Mouse (Mus musculus): ENCODE data around the gene Cenpb.
"Not testable (repeated sequence)": the region's sequence is repeated elsewhere in the genome, so short reads cannot be mapped to it uniquely, and the experiment has no call there.

The Cenpb gene

GRCm38 (mm10) chr2:131179990-131180587 is at the start of gene Cenpb:
Gene Cenpb, minus strand, starts transcription at chr2:131180067.
- DNase-seq (ENCODE audit: low read depth, low spot score): peak; percentile 67

GRCm38 (mm10) chr2:131227243-131227642 is 47.4 kb upstream of the Cenpb start:
- DNase-seq (ENCODE audit: low read depth, low spot score): no peak

DNA sequence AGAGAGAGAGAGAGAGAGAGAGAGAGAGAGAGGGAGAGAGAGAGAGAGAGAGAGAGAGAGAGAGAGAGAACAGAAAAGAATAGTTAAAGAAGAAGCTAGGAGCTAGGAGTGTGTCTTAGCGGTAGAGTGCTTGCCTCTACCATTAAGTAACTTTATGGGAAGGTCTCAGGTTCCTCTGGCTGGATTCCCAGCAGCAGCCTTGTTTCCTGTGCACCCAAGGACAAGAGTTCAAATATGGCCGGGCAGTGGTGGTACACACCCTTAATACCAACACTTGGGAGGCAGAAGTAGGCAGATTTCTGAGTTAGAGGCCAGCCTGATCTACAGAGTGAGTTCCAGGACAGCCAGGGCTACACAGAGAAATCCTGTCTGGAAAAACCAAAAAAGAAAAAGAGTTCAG is 46.8 kb upstream of the Cenpb start:
- not testable (repeated sequence) for DNase-seq (ENCODE audit: low read depth, low spot score)

DNA sequence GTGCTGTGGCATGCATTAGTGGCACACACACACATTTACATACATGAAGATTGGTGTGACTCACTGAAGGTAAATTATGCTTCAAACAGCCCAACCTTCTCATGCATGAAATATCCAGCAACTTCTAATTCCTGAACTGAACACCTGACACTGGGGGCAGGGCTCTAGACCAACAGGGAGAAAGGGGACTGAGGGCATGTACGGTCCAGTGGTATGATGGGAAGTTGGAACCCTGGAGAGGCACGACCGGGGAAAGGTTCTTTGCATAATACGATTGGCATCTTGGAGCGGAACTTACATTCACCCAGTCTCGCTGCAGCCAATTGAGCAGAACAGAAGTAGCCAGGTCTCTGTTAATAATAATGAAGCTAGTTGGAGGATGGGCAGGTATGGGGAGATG is 45.3 kb upstream of the Cenpb start:
- no peak for DNase-seq (ENCODE audit: low read depth, low spot score)

DNA sequence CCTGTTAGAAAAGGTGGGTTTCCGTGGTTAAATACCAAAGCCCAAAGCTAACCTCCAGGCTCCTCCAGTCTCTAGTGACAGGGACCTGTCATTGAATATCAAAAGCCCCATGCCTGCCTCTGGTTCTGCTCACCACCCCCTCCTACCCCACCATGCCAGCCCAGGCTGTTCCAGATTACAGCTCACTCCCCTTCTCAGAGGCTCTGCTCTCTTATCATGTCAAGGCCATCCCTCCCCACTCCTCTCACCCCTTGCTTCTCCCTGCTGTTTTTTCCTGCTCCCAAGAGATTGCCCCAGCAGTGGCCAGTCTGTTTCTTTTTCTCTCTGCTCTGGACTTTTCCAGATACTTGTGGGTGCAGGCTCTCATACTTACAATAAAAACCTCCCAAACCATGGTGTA is 43.7 kb upstream of the Cenpb start:
- DNase-seq (ENCODE audit: low read depth, low spot score): no peak

- DNase-seq (ENCODE audit: low read depth, low spot score): no peak
Observed at GRCm38 (mm10) chr2:131222562-131222961, 42.7 kb upstream of the Cenpb start.

- no peak for DNase-seq (ENCODE audit: low read depth, low spot score)
Observed at GRCm38 (mm10) chr2:131221853-131222515, 42.1 kb upstream of the Cenpb start.

- no peak for DNase-seq (ENCODE audit: low read depth, low spot score)
Observed at GRCm38 (mm10) chr2:131220030-131220429, 40.2 kb upstream of the Cenpb start.

DNA sequence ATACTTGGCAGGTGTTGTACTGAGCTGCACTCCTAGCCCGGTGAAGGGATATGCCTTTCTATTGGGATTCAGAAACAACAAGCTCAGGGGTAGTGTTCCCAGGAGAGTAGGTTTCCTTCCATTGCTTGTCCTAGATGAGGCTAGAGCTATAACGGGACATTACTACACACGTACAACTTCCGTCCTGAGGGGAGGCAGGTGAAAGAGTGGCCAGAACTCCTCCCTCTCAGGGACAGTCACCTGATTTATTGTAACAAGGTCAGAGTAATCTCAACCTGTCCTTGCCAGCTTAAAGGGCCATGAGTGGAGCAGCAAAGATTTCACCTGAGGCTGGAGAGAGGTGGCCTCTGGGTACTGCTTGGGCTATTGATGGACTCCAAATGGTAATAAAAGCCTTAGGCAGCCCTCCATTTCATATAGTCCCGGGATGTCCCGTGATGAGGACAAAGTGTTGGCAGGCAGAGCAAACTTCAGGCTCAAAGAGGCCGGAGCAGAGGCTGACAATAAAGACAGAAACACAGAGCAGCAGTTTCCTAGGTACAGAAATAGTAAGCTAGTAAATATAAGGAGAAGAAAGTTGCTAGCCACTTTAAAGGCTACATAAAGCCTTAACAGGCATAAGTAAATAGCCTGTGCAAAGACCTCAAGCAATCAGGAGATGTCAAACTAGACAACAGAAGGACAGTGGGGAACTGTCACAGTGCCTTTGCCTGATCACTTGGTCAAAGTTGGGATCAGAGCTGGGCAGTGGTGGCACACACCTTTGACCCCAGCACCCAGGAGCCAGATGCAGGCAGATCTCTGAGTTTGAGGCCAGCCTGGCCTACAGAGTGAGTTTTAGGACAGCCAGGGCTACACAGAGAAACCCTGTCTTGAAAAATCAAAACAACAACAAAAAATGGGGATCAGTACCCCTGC is 36.3 kb upstream of the Cenpb start:
- DNase-seq (ENCODE audit: low read depth, low spot score): no peak

- DNase-seq (ENCODE audit: low read depth, low spot score): no peak
Observed at GRCm38 (mm10) chr2:131213773-131214172, 33.9 kb upstream of the Cenpb start.

GRCm38 (mm10) chr2:131211026-131211615 is 31.3 kb upstream of the Cenpb start:
- no peak for DNase-seq (ENCODE audit: low read depth, low spot score)

DNA sequence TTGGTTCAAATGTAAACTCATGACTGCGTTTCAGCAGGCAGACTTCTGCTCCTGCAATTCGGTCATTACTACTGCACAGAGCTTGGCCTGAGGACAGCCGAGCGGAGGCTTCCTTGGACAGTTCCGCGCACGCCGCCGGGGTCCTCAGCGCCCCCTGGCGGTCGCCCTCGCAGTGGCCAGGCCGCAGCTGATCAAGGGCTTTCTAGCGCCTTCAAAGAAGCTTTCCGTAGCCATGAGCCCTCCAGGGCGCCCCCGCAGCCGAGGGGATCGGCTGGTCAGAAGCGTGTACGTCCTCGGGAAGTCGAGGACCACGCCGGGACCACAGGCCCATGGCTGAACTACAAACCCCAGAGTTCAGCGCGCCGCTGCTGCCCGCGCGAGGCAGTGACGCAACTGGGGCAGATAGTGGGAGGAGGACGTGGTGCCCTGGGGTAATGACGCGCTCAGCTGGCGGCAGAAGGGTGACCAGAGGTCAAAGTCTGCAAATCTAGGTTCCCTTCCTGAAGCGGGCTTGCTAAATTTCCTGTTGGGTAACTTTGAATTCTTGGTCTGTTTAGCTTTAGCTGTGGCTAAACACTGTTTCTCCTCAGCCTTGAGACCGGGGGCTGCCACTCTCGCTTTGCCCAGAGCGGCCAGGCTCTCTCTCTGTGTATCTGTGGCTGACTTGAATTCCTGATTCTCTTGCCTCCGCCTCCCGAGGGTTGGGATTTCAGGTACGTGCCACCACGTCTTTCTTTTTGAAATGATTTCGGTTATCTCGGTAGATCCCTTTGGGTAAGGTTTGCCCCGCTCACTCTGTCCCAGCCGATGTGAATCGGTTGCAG is 30.3 kb upstream of the Cenpb start:
- DNase-seq (ENCODE audit: low read depth, low spot score): peak; percentile 73

DNA sequence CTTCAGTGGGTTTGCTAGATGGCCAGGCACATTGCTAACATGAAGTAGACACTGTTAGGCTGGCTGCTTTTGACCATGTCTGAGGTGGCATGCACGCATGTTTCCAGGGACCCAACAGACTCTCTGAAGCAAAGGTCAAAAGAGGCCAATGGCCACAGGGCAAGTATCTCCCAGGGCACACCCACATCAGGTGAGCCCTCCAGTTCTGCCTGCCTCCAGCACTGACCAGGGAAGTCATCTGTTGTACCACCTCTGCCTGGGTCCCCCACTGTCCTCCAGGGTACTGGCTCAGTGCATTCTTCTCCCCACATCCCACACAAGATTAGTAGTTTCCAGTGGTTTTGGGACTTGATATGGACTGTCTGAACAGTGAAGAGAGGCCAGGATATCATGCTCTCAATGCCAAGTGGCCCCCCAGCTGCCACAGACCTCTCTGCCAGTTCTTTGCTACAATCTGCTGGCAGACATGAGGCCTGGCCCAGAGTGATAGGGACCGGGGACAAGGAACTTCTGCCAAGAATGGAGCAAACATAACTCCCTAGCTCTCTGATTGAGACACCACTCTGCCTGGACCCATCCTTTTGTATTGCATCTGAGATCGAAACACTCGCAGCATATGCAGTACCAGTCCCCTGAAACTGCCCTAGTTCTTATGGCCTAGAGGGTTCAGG is 29.4 kb upstream of the Cenpb start:
- DNase-seq (ENCODE audit: low read depth, low spot score): no peak

DNA sequence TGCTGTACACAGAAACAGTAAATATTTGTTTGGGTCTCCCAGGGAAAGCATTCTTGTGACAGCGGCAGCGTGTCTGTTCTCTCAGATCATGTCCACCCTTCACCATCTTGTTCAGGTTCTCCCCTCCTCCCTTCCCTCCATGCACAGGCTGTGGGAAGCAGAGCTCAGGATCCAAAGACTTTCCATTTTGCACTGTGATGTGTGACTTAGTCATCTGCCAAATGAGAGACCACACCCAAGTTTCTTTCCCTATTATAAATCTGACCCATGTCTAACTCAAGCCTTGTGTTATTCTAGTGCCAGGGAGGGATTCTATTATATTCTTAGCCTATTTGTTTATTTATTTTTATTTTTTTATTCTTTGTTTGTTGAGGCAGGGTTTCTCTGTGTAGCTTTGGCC is 28.5 kb upstream of the Cenpb start:
- DNase-seq (ENCODE audit: low read depth, low spot score): no peak

GRCm38 (mm10) chr2:131206778-131207177 is 26.9 kb upstream of the Cenpb start, which contains the start of gene Ap5s1:
Gene Ap5s1, plus strand, starts transcription at chr2:131207078.
- DNase-seq (ENCODE audit: low read depth, low spot score): no peak

- DNase-seq (ENCODE audit: low read depth, low spot score): no peak
Observed at GRCm38 (mm10) chr2:131205521-131206182, 25.8 kb upstream of the Cenpb start.

- DNase-seq (ENCODE audit: low read depth, low spot score): no peak
Observed at GRCm38 (mm10) chr2:131204410-131204981, 24.6 kb upstream of the Cenpb start.

DNA sequence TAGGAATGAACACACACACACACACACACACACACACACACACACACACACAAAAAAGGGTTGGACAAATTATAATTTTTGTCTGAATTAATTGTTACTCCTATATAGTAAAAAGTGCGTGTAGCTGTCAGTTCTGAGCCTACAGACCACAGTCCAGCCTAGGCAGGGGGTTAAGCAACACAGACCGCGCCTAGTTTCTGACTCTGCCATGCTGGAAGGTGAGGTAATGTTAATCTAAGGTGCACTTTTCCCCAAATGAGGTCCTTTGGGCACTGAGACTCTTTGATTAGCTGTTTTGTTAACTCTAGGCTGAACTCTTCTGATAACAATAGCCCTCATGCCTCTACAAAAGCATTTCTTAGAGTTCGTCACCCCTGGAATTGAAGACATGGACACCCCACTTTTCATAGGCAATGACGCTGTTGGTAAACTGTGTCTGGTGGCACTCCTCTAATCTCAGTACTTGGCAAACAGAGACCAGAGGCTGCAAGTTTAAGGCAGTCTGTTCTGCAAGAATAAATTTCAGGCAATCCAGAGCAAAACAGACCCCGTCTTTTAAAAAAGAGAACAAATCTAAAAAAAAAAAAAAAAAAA is 24.0 kb upstream of the Cenpb start:
- no peak for DNase-seq (ENCODE audit: low read depth, low spot score)

- DNase-seq (ENCODE audit: low read depth, low spot score): no peak
Observed at GRCm38 (mm10) chr2:131201262-131201661, 21.4 kb upstream of the Cenpb start.

All from WW6 (cell line).